Mouse (Mus musculus) neural tube, embryonic 13.5 days (tissue): Measurements from ENCODE around the gene Cyp4f40. TPM values are rescaled to one million over a fixed set of nuclear protein-coding genes. Genes with fewer than 3 reads are reported as not detected.
A peak's percentile ranks its signal among the peaks of the same experiment; 100 is the strongest.
"Not testable (repeated sequence)": the region's sequence is repeated elsewhere in the genome, so short reads cannot be mapped to it uniquely, and the experiment has no call there.

Source experiments
- ATAC-seq: fragments of 200-750 bp; cut with Nextera tagmentation; 2 replicates; pipeline ENCODE4 v1.8.0; 2017; ENCODE audit warnings: low read depth, mild to moderate bottlenecking, moderate TSS enrichment, moderate library complexity
- H3K27ac ChIP-seq: fragments of 300-500 bp; sonication (generic); replicated peaks from 2 replicates; pipeline ENCODE4 v1.5.1; 2015; ENCODE audit warnings: moderate library complexity, mild to moderate bottlenecking, inconsistent platforms
- H3K27me3 ChIP-seq: fragments of 300-500 bp; sonication (generic); 2 replicates; pipeline ENCODE4 v1.6.1; 2015; ENCODE audit warnings: mild to moderate bottlenecking, inconsistent platforms
- H3K36me3 ChIP-seq: fragments of 300-500 bp; sonication (generic); 2 replicates; pipeline ENCODE4 v1.6.1; 2015; ENCODE audit warnings: mild to moderate bottlenecking, inconsistent platforms
- H3K4me1 ChIP-seq: fragments of 300-500 bp; sonication (generic); replicated peaks from 2 replicates; pipeline ENCODE4 v1.6.1; 2015; ENCODE audit warnings: inconsistent platforms
- H3K4me2 ChIP-seq: fragments of 300-500 bp; sonication (generic); 2 replicates; pipeline ENCODE4 v1.6.1; 2015; ENCODE audit warnings: inconsistent platforms, mild to moderate bottlenecking, moderate library complexity
- H3K4me3 ChIP-seq: fragments of 300-500 bp; sonication (generic); 2 replicates; pipeline ENCODE4 v1.5.1; 2015; ENCODE audit warnings: mild to moderate bottlenecking, inconsistent platforms
- H3K9ac ChIP-seq: fragments of 300-500 bp; sonication (generic); 2 replicates; pipeline ENCODE4 v1.6.1; 2015; ENCODE audit warnings: moderate library complexity, mild to moderate bottlenecking, inconsistent platforms
- H3K9me3 ChIP-seq: fragments of 300-500 bp; sonication (generic); 2 replicates; pipeline ENCODE4 v1.6.1; 2016; ENCODE audit warnings: inconsistent platforms
- WGBS: fragments of 180-500 bp; shearing (Covaris S2); methylation state at CpG from one replicate; pipeline ENCODE4 v1.1.7; 2015; 5-methylcytosine and 5-hydroxymethylcytosine counted together
- polyA plus RNA-seq: library from polyadenylated mRNA; unstranded; fragments of >200 nt; fragmentation: Nextera tagmentation; extraction: Ambion mirVana; gene quantifications from 2 replicates; pipeline ENCODE4 v1.2.1, GENCODE M21; 2015

Gene Cyp4f40
- polyA plus RNA-seq, 1 experiment from 2014 or later = not detected

- H3K27ac ChIP-seq = no peak overlapping the region
- H3K4me3 ChIP-seq = no peak overlapping the region
- ATAC-seq = no peak
- H3K9me3 ChIP-seq = no peaks in the 10 kb centered on the region
- no peaks in the 10 kb centered on the region for H3K4me1 ChIP-seq
- WGBS = 91% methylated on average over 4 of the region's 4 CpGs
- H3K9ac ChIP-seq = no peak overlapping the region
- no peak overlapping the region for H3K4me2 ChIP-seq
- no peaks in the 10 kb centered on the region for H3K27me3 ChIP-seq
- H3K36me3 ChIP-seq = no peaks in the 10 kb centered on the region
Measured at GRCm38 (mm10) chr17:32653860-32654259, 4.8 kb upstream of the Cyp4f40 start.

GRCm38 (mm10) chr17:32657041-32657440, 1.7 kb upstream of the Cyp4f40 start:
- H3K27me3 ChIP-seq = no peaks in the 10 kb centered on the region
- H3K4me2 ChIP-seq = no peak overlapping the region
- H3K36me3 ChIP-seq = no peaks in the 10 kb centered on the region
- no peak overlapping the region for H3K9ac ChIP-seq
- no peak overlapping the region for H3K4me3 ChIP-seq
- no peak for ATAC-seq
- 77% methylated on average over 3 of the region's 3 CpGs for WGBS
- no peak overlapping the region for H3K27ac ChIP-seq
- H3K9me3 ChIP-seq = no peaks in the 10 kb centered on the region
- H3K4me1 ChIP-seq = no peaks in the 10 kb centered on the region

GRCm38 (mm10) chr17:32658246-32658645, 454 bp upstream of the Cyp4f40 start:
- WGBS = 73% methylated on average over 1 of the region's 1 CpGs
- Histone ChIP-seq H3K36me3 (no peaks in the 10 kb centered on the region), H3K4me1 (no peaks in the 10 kb centered on the region), H3K27ac (no peak overlapping the region), H3K4me3 (no peak overlapping the region), H3K4me2 (no peak overlapping the region), H3K9me3 (no peaks in the 10 kb centered on the region), H3K9ac (no peak overlapping the region), H3K27me3 (no peaks in the 10 kb centered on the region)
- no peak for ATAC-seq

GRCm38 (mm10) chr17:32673976-32674375, 15.3 kb downstream of the Cyp4f40 start:
- Histone ChIP-seq H3K36me3 (no peaks in the 10 kb centered on the region), H3K27ac (no peak overlapping the region), H3K9me3 (no peaks in the 10 kb centered on the region), H3K4me1 (no peaks in the 10 kb centered on the region; the same call in 1 of the 2 replicates), H3K4me3 (no peak overlapping the region), H3K9ac (no peak overlapping the region), H3K27me3 (no peaks in the 10 kb centered on the region), H3K4me2 (no peak overlapping the region)
- WGBS = 70% methylated on average over 7 of the region's 7 CpGs
- no peak for ATAC-seq

DNA sequence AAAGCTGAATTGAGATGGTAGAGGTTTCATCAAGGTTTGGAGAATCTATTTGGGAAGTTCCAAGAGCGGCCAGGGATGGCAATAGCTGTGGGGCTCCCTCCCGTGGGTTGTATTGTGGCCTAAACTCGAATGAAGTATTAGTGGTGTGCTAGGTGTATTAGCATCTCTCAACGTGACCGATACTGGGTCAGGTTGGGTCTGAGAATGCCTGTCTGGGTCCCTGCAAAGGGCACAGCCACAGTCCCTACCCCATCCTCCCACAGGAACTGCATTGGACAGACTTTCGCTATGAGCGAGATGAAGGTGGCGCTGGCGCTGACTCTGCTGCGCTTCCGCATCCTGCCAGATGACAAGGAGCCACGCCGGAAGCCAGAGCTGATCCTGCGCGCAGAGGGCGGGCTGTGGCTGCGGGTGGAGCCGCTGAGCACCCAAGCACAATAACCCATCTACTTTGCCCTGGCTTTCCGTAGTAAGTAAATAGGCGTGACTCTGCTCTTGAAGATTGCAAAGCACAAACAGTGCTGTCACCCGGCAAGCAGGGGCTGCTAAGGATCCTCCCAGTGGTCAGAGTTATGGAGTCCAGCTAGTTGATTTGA, 17.4 kb downstream of the Cyp4f40 start:
- no peak overlapping the region for H3K4me3 ChIP-seq
- 0 out of 2 replicates have a peak overlapping the region, but pooled peaks have one; percentile 34 for H3K9ac ChIP-seq
- H3K27me3 ChIP-seq = no peaks in the 10 kb centered on the region
- peak overlapping the region; percentile 39 for H3K4me2 ChIP-seq
- WGBS = 51% methylated on average over 21 of the region's 21 CpGs
- ATAC-seq = 0 out of 2 replicates have a peak, but pooled peaks have one; percentile 56
- H3K36me3 ChIP-seq = no peaks in the 10 kb centered on the region
- no peaks in the 10 kb centered on the region for H3K9me3 ChIP-seq
- no peak overlapping the region for H3K27ac ChIP-seq
- H3K4me1 ChIP-seq = no peaks in the 10 kb centered on the region; the same call in 1 of the 2 replicates

GRCm38 (mm10) chr17:32680404-32680803, 21.7 kb downstream of the Cyp4f40 start:
- no peaks in the 10 kb centered on the region for H3K36me3 ChIP-seq
- H3K27ac ChIP-seq = no peak overlapping the region
- 16% methylated on average over 2 of the region's 2 CpGs for WGBS
- no peak overlapping the region for H3K9ac ChIP-seq
- H3K9me3 ChIP-seq = no peaks in the 10 kb centered on the region
- no peak overlapping the region for H3K4me2 ChIP-seq
- peaks cover under 1% of the 10 kb centered on the region; the same call in 1 of the 2 replicates for H3K4me1 ChIP-seq
- no peak overlapping the region for H3K4me3 ChIP-seq
- no peak for ATAC-seq
- no peaks in the 10 kb centered on the region for H3K27me3 ChIP-seq

GRCm38 (mm10) chr17:32685048-32685750, 26.5 kb downstream of the Cyp4f40 start, which contains the start of gene Cyp4f15:
Cyp4f15 (plus strand) TSS chr17:32685627.
- no peaks in the 10 kb centered on the region for H3K36me3 ChIP-seq
- 27% methylated on average over 7 of the region's 7 CpGs for WGBS
- no peak within 1 kb of the TSS for H3K4me3 ChIP-seq
- H3K9me3 ChIP-seq = no peaks in the 10 kb centered on the region
- no peak within 1 kb of the TSS for H3K9ac ChIP-seq
- no peak for ATAC-seq
- H3K27me3 ChIP-seq = no peaks in the 10 kb centered on the region
- no peak within 1 kb of the TSS for H3K27ac ChIP-seq
- no peak within 1 kb of the TSS for H3K4me2 ChIP-seq
- H3K4me1 ChIP-seq = 0 out of 2 replicates have a peak, but pooled peaks cover 6% of the 10 kb centered on the region

DNA sequence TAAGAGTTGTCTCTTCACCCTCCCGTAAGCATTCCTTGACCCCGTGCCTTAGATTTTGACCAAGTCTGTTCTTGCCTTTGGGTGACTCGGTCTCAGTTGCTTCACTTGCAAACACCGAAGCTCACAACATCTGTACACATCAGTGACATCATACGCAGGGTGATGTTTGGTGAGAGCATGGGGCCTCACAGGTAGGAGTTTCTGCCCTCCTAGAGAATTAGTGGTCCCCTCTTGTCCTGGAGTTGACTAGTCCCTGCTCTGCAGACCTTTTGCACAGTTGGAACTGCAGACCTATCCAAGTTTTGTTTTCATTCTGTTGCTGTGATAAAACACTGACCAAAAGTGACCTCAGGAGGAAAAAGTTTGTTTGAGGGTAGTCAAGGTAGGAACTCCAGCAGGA, 28.0 kb downstream of the Cyp4f40 start:
- H3K4me3 ChIP-seq = no peak overlapping the region
- H3K27ac ChIP-seq = no peak overlapping the region
- no peak for ATAC-seq
- 88% methylated on average over 5 of the region's 5 CpGs for WGBS
- H3K9ac ChIP-seq = no peak overlapping the region
- H3K9me3 ChIP-seq = no peaks in the 10 kb centered on the region
- no peaks in the 10 kb centered on the region for H3K36me3 ChIP-seq
- H3K27me3 ChIP-seq = no peaks in the 10 kb centered on the region
- H3K4me2 ChIP-seq = no peak overlapping the region
- 0 out of 2 replicates have a peak, but pooled peaks cover 6% of the 10 kb centered on the region for H3K4me1 ChIP-seq

DNA sequence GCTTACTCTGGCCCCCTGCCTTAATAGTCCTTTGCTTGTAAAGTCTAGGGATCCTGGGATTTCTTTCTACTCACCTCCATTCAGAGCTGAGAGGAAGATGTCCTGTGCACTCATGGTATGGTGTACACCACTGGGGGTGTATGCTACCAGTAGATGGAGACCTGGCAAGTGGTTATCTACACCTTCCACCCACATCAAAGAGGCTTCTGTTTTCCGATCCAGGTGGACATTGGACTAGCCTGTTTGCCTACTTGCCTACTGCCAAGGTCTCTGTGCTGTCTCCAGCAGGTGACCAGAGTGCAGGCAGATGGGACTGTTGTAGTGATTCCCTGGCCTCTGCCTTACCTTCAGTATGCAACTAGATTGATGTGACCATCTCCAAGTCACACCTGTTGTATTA, 32.3 kb downstream of the Cyp4f40 start:
- 92% methylated on average over 1 of the region's 1 CpGs for WGBS
- Histone ChIP-seq H3K27ac (no peak overlapping the region), H3K36me3 (no peaks in the 10 kb centered on the region), H3K9ac (no peak overlapping the region), H3K27me3 (no peaks in the 10 kb centered on the region), H3K4me3 (no peak overlapping the region), H3K9me3 (no peaks in the 10 kb centered on the region), H3K4me1 (0 out of 2 replicates have a peak, but pooled peaks cover under 1% of the 10 kb centered on the region), H3K4me2 (no peak overlapping the region)
- no peak for ATAC-seq

- Histone ChIP-seq H3K27ac (no peak overlapping the region), H3K9me3 (peaks cover 9% of the 10 kb centered on the region; the same call in 1 of the 2 replicates), H3K4me1 (no peaks in the 10 kb centered on the region), H3K27me3 (no peaks in the 10 kb centered on the region), H3K9ac (no peak overlapping the region), H3K4me3 (no peak overlapping the region), H3K36me3 (no peaks in the 10 kb centered on the region), H3K4me2 (peak overlapping the region; percentile 21; the same call in 1 of the 2 replicates)
- no peak for ATAC-seq
- 51% methylated on average over 22 of the region's 22 CpGs for WGBS
Measured at GRCm38 (mm10) chr17:32702826-32703225, 44.1 kb downstream of the Cyp4f40 start.

- not testable (repeated sequence) for H3K4me3 ChIP-seq, H3K9ac ChIP-seq, ATAC-seq, H3K27ac ChIP-seq, H3K9me3 ChIP-seq, H3K4me2 ChIP-seq, H3K36me3 ChIP-seq, H3K27me3 ChIP-seq, H3K4me1 ChIP-seq
Measured at GRCm38 (mm10) chr17:32710541-32710940, 51.8 kb downstream of the Cyp4f40 start.

GRCm38 (mm10) chr17:32722151-32722550, 63.5 kb downstream of the Cyp4f40 start:
- H3K9me3 ChIP-seq, H3K4me2 ChIP-seq, ATAC-seq, H3K36me3 ChIP-seq, H3K27me3 ChIP-seq, H3K4me3 ChIP-seq, H3K9ac ChIP-seq, H3K4me1 ChIP-seq, H3K27ac ChIP-seq: not testable (repeated sequence)
- 87% methylated on average over 1 of the region's 1 CpGs for WGBS
